15 mouse cellular contexts compared by ENCODE assay signal in genomic region chr12:102623827-102624226, GRCm38 (mm10).
DNase-seq lines count a peak whose midpoint lies in the region; ATAC-seq and TF ChIP-seq lines count a peak whose summit lies in the region.
"Had no signal": no experiment of that assay in that cellular context is flagged by ENCODE, and none has a peak within 500 bp of the region (broad histone marks: within the 10 kb centered on the region; RNA-seq: fewer than 3 reads in every experiment).

No protein-coding gene starts in this region.

- DNase-seq in adrenal gland, postnatal 14 days: peak; percentile 33
- no peak for DNase-seq in adrenal gland, postnatal 10 days
- DNase-seq in kidney, adult 18-20 months: peak; percentile 28
- DNase-seq in kidney, postnatal 4 days: no peak
- peak; percentile 41 for DNase-seq in gastrocnemius, postnatal 14 days
- DNase-seq in lung, postnatal 14 days: peak; percentile 40
- no peak for DNase-seq in layer of hippocampus, adult 2 months (ENCODE audit: low spot score in 2 of 2)
- DNase-seq: right cerebral cortex, postnatal 14 days had no signal

- H3K4me2 ChIP-seq in hindbrain, embryonic 13.5 days: no peak overlapping the region
- H3K4me2 ChIP-seq: limb, embryonic 12.5 days; neural tube, embryonic 12.5 days had no signal

- no peak overlapping the region for H3K9ac ChIP-seq in hindbrain, embryonic 13.5 days
- H3K9ac ChIP-seq: limb, embryonic 12.5 days; neural tube, embryonic 12.5 days had no signal

- H3K9me3 ChIP-seq in hindbrain, embryonic 13.5 days: no peaks in the 10 kb centered on the region
- H3K9me3 ChIP-seq: limb, embryonic 12.5 days; megakaryocyte, embryonic 14.5 days; neural tube, embryonic 12.5 days had no signal

- H3K4me3 ChIP-seq in layer of hippocampus, adult 2 months: no peak overlapping the region
- H3K4me3 ChIP-seq in hindbrain, embryonic 13.5 days: no peak overlapping the region
- H3K4me3 ChIP-seq: left cerebral cortex, adult 2 months; limb, embryonic 12.5 days; megakaryocyte, embryonic 14.5 days; neural tube, embryonic 12.5 days had no signal

- H3K4me1 ChIP-seq in hindbrain, embryonic 13.5 days (replicated peaks): peaks cover 19% of the 10 kb centered on the region

- no peak overlapping the region for H3K27ac ChIP-seq in layer of hippocampus, adult 2 months
- H3K27ac ChIP-seq in hindbrain, embryonic 13.5 days: no peak overlapping the region
- H3K27ac ChIP-seq: hindbrain, postnatal 0 days; left cerebral cortex, adult 2 months; limb, embryonic 12.5 days; neural tube, embryonic 12.5 days had no signal

- no peaks in the 10 kb centered on the region for H3K27me3 ChIP-seq in hindbrain, embryonic 13.5 days
- H3K27me3 ChIP-seq: limb, embryonic 12.5 days; megakaryocyte, embryonic 14.5 days; neural tube, embryonic 12.5 days; Patski had no signal

- 78% methylated on average over 9 of the region's 9 CpGs for WGBS in hindbrain, embryonic 13.5 days

- ATAC-seq in hindbrain, embryonic 13.5 days (ENCODE audit: low FRiP score): no peak
- ATAC-seq: hindbrain, postnatal 0 days; Patski had no signal

- no peak for TF ChIP-seq CTCF in layer of hippocampus, adult 2 months (conservative IDR thresholded peaks at IDR 0.05)

- peaks cover 12% of the 10 kb centered on the region for H3K36me3 ChIP-seq in hindbrain, embryonic 13.5 days
- H3K36me3 ChIP-seq: limb, embryonic 12.5 days; neural tube, embryonic 12.5 days had no signal

- intact Hi-C loops in gastrocnemius, postnatal 14 days (cut with DNase I; ENCODE audit: low total_unique reads): no loop called here

Comparison
In these comparisons a context has a peak if more than half of its experiments do, and no peak if none do; other contexts are left out.
1. DNase-seq: peak in adrenal gland, postnatal 14 days (single experiment), kidney, adult 18-20 months (single experiment), gastrocnemius, postnatal 14 days (single experiment) and lung, postnatal 14 days (single experiment); none in adrenal gland, postnatal 10 days (single experiment), kidney, postnatal 4 days (0 of 2) and layer of hippocampus, adult 2 months (0 of 2).